Mouse (Mus musculus): Measurements from ENCODE around the gene Hs6st3. TPM values are rescaled to one million over a fixed set of nuclear protein-coding genes. Genes with fewer than 3 reads are reported as not detected.

Gene Hs6st3
- total RNA-seq, 2 experiments from 2014 or later, result 49.8 to 58.4 TPM

DNA sequence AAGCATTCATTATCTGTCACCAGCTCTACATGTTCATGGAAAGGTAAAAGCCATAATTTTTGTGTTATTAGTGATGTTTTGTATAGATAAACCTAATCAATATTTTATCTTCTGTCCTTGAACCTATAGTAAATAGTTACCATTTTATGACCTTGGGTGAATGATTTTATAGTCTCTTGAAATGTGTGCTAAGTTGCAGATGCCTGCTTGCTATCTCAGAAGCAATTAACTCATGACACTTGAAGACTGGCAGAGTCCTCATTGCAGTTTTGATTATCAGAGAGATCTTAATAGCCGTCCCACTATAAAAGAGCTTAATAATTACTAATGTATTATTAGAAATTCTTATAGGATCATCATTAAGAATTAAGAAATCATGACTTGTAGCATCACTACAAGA, 491.0 kb downstream of the Hs6st3 start:
- DNase-seq (ENCODE audit: low spot score in 2 of 2), result no peak

DNA sequence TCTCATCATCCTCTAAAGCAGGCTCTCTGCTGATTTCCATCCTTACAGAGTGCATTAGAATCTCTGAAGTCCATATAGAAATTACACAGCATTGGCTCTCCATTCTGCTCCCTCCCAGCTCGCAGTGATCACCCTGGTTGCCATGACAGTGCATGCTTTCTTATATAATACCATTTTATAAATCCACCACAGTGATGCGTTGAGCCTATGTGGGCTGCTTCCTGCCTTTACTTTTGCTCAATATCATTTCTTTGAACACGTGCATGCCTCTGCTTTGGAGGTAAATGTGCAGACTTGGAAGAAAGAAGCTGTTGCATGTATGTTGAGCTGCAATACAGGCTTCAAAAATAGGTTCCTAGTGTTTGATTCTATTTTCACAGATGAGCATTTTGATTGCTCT, 494.9 kb downstream of the Hs6st3 start:
- peak in 1 of 2 experiments; percentile 23 for DNase-seq (ENCODE audit: low spot score in 2 of 2)

DNA sequence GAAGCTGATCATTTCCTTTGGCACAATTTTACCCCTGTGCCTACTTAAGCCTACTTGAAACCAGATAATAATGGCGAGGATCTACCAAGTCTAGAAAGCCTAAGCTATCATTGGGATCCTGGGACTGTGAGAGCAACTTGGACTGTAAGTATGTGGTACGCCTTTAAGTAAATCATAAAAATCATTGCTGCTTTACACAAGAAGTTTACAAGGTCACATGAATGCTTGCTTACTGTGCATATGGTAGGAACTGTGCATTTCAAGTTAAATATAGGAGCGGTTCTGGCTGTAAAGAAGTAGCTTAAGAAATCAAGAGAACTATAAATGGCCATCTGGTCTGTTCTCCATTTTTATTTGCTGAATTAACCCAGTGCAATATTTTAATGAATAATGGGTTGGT, 495.5 kb downstream of the Hs6st3 start:
- no peak for DNase-seq (ENCODE audit: low spot score in 2 of 2)

DNA sequence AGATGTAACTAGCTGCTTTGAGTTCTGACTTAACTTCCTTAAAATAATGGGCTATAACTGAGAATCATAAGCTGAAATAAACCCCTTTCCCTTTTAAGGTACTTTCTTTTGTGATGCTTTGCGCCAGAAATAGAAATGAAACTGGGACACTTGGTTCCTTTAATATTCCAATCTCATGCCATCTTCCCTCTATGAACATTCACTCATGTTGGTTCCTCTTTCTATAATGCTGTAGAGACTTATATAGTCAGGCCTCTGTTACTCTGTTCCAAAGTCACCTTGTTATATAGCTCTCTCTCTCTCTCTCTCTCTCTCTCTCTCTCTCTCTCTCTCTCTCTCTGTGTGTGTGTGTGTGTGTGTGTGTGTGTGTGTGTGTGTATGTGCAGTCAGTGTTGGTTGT, 504.7 kb downstream of the Hs6st3 start:
- no peak for DNase-seq (ENCODE audit: low spot score in 2 of 2)

DNA sequence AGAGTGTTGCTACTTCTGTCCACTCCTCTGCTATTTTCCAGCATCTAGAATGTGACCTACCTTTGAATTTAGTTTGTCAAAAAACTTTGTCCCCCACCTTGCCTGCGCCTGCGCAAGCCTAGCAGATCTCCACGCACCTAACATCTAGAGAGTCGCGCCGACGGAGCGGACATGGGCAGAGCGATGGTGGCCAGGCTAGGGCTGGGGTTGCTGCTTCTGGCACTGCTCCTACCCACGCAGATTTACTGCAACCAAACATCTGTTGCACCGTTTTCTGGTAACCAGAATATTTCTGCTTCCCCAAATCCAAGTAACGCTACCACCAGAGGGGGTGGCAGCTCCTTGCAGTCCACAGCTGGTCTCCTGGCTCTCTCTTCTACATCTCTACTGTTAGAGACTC, 505.7 kb downstream of the Hs6st3 start:
- no peak for DNase-seq (ENCODE audit: low spot score in 2 of 2)

DNA sequence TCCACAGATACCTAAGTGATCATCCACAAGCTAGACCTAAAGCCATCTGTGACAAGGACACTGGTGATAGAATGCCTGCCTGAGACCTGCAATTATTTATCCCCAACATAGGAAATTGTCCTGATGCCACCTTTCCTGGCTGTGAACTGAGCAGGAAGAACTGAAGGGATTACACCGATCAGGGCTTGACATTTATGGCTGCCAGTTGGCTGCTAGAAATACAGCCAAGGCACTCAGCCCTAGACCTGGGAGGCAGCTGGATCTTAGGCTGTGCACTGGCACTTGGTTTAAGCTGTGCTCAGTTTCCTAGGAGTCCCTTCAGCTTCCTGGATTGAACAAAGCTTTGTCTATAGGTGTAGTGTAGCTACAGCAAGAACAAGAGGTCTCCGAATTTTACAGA, 518.8 kb downstream of the Hs6st3 start:
- no peak for DNase-seq (ENCODE audit: low spot score in 2 of 2)

DNA sequence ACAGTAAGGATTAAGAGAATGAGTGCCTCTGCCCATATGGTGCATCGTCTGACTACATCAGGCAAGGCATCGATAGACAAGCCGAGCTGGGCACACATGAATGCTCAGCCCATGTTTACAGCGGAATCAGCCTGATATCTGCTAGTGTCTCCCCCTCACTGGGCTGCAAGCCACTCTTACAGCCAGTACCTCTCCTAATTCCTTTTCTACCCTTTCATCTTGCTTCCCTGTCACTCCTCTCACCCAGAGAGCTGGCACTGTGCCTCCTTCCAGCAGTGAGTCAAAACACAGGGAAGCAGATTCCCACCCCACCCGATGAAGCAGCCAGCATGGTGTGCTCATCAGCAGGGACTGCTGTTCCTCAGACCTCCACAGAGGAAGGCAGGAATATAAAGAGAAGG, 527.6 kb downstream of the Hs6st3 start:
- DNase-seq (ENCODE audit: low spot score in 2 of 2), result peak; percentile 69 to 76

DNA sequence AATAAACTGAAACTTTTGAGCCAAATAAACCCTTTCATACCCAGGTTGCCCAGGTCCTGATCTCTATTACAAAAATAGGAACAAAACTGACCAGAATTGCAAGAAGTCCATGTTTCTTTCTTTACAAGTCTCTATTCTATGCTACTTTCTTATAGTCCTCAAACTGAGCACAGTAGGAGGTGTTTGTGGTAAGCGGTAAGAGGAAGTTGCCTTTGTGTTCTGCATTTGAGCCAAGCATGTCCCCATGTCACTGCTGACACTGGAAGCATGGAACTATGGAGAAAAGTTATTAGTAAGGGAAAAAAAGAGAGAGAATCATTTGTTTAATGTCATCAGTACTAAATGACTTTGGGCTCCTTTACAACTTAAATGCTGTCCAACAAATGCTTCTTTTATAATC, 529.3 kb downstream of the Hs6st3 start:
- DNase-seq (ENCODE audit: low spot score in 2 of 2), result no peak

DNA sequence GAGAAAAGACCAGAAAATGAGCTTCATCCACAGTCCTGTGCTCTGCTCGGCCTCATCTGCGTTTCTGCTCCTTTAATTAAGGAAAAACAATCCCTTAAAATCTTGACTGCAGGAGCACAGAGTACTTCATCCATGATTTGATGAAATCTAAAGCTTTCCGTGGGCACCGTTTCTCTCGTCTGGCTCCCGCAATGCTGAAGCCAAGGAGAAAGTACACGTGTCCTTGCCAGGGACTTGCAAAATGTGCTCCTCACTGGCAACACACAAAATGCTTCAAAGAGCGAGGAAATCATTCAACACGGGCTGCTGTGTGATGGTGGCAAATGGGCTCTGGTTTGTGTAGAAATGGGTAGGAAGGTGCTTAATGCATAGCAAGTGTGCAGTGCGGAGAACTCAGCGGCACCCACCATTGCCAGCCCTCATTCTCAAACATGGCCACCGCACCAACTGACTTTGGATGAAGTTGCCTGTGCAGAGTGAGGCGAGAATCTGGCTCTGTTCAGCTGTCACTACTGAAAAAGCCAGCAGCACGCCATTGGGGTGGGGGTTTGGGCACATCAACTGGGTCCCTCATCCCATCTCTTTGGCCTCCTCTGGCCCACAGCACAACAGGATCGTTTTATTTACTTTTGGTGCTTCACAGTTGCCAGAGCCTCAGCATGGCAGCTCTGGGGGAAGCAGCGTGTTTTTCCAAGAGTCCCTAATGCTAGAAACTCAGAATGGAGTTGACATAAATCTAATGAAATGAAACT, 532.9 kb downstream of the Hs6st3 start:
- DNase-seq (ENCODE audit: low spot score in 2 of 2), result peak; percentile 11 to 25

DNA sequence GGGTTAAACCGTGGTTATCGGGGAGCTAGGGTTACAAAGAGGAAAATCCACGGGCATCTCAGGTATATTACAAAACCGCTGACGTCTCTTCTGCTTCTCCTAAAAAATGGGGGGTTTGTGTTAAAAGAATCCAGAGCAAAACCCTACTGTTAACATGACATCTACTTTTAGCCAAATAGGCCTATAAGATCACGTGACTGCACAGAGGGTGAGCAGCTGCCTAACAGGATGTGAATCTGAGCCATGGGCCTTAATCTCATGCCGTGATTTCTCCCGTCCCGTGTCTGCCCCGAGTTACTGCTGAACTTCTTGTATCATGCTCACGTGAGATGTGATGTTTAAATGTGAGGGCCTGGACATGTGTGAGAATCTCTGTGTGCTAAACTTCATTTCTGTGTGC, 540.4 kb downstream of the Hs6st3 start:
- no peak for DNase-seq (ENCODE audit: low spot score in 2 of 2)

DNA sequence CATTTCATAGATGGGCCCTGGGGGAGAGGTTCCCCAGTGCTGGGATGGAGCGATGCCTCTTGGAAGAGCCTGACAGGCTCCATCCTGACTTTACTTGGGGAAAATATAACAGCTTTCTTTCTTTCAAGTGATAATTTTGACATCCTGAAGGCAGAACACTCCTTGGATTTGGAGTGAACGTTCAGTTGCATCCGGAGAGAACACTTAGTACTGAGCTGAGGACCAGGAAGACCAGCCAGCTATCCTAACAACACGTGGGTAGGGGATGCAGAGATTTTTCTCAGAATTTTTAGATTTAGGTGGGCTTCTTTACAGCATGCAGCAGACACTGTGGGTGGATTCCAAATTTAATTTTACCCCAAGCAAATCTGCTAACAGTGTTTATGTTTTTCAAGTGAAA, 541.9 kb downstream of the Hs6st3 start:
- no peak for DNase-seq (ENCODE audit: low spot score in 2 of 2)

DNA sequence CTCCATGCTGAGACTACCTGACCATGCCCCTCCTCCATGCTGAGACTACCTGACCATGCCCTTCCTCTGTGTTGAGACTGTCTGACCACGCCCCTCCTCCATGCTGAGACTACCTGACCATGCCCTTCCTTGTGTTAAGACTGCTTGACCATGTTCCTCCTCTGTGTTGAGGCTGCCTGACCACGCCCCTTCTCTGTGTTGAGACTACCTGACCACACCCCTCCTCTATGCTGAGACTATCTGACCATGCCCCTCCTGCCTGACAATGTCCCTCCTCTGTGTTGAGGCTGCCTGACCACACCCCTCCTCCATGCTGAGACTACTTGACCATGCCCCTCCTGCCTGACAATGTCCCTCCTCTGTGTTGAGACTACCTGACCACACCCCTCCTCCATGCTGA, 549.7 kb downstream of the Hs6st3 start:
- DNase-seq (ENCODE audit: low spot score in 2 of 2), result no peak

DNA sequence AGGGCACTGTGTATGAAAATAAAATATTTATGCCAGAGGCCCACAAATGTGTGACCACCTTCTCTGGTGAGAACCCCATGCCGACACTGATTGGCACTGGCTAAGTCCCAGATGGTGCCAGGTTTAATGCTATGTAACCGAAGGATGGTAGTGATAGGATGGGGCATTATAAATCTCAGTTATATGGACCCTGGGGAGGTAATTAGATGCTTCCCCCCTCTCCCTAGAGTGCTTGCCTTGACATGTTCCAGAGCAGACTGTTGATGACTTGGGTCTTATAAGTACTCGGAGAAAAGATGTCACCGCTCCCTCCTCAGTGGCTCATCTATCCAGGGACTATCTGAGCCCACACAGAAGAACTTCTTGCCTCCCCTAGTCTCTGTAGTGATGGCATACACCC, 561.8 kb downstream of the Hs6st3 start:
- DNase-seq (ENCODE audit: low spot score in 2 of 2), result no peak

DNA sequence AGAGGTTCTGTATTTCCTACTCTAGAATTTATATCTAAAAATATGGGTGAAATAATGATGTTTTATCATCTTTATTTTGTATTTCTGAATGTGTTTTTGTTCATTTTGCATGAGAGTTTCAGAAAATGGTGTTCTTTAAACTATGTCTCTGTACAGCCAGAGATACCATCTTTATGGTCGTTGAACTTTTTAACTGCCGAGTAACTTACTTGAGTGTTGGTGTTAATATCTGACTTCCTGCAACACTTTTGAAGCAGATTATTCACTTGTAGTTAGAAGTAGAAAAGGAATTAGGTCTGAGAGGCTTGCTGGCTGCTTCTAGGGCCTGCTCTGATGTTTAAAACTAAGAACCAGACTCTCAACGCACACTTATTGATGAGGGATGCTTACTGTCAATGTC, 576.6 kb downstream of the Hs6st3 start:
- DNase-seq (ENCODE audit: low spot score in 2 of 2), result no peak

DNA sequence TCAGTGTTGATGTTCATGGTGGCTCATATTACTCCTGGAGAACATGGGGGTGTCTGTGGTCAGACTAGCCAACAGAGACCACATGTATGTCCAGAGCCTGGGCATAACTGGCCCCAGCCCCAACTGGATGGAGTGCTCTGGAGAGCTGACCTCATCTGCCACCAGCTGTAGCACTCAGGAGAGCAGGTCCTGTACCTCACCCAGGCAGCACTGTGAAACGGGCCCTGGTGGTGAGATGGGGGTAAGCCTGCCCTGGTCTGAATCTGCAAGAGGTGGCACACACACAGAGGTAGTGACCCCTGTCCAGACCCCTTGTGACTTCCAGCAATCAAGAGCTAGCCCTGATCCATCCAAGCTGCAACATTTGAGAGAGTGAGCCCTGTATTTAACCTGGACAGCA, 579.2 kb downstream of the Hs6st3 start:
- DNase-seq (ENCODE audit: low spot score in 2 of 2), result no peak

DNA sequence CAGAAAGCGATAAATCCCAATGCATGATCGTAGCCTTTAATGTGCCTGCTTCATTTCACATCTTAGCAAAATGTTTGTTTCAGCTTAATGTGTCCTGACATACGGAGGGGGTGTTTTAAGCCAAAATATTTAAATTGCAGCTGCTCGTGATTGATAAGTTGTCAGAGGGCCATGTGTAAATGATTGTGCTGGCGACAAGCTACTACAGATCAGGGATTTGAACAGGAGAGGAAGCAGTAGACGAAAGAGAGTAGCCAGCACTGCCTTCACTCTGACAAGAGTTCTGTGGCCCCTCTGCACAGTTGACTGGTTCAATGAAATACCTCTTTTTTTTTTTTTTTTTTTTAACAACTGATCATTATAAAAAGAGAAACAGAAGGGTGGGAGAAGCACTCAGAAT, 587.0 kb downstream of the Hs6st3 start:
- DNase-seq (ENCODE audit: low spot score in 2 of 2), result no peak

DNA sequence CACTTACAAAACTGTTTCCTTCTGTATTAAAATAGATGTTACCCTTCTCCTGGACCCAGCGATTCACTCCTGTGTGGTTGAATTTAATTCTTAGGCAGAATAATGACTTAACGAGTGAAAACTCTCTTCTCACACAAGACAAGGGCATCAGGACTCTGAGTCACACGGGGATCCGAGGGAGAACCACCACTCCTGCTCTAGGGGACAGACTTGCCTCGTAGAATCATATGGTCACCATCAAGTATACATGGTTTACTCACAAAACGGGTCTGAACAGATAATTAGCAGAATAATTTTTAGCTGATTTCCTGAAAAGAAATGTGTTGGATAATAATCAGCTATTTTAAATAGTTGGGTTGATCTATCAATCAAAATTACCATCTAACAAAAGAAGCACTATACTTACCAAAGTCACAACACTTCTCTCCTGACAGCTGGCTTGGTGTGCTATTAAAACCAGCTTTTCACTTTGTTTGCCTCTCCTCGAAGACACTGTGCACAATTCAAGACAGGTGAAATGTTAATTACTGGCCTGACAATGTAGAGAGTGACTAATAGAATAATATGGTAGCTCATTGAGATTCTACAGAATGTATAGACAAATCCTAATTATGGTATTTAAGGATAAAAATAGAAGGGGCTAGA, 593.4 kb downstream of the Hs6st3 start:
- DNase-seq (ENCODE audit: low spot score in 2 of 2), result no peak

DNA sequence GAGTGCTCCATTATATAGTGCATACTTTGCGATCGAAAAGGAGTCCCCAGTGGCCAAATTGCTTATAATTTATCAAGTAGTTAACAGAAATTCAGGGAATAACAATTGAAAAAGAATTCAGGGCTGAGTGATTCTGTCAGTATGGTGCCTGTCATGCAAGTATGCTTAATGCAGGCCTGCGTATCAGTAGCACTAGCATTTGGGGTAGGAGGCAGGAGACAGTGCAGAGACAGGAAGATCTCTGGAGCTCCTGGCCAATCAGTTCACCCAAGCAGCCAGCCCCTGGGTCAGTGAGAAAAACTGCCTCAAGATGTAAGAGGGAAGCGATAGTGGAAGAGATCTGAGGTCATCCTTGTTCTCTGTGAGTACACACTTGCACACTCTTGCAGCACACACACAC, 594.1 kb downstream of the Hs6st3 start:
- no peak for DNase-seq (ENCODE audit: low spot score in 2 of 2)

DNA sequence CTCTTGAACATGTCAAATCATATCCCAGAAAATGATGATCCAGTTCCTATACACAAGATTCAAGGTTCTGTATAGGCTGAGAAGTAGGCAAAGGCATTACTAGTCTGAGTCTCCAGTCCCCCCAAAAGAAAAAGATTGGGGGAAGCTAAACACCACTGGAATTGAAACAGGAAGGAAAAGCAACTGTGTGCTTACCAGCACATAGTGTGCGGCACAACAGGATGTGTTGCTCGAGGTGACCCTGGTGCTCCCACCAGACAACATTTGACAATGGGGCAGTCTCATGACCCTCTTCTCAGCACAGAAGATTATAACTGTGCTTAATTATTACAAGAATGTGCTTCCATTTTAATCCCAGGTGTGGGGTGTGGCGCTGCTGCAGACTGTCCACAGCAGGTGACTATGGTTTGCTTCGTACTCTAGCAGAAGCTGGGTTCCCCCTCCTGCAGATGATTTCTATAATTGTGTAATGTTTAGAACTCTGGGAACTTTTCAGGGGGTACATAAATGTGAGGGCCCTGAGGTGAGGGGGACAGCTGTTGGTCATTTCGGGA, 599.3 kb downstream of the Hs6st3 start:
- no peak for DNase-seq (ENCODE audit: low spot score in 2 of 2)

DNA sequence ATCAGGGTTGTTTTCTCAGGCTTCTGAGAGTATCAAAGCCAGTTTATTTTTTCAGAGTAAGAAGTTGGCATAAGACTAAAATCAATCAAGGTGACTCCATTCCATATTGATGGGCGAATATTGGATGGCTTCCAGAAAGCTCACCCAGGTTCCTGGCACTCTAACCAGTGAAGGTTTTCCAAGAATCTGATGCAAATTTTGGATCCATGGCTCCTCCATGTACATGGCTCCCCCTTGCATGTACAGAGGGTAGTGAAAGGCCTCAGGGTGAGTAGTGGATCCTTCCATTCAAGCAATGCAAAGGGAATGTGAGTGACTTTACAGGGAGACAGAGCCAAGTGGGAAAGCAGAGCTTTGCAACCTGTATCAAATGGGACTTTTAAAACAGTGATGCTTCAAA, 603.6 kb downstream of the Hs6st3 start:
- no peak for DNase-seq (ENCODE audit: low spot score in 2 of 2)

DNA sequence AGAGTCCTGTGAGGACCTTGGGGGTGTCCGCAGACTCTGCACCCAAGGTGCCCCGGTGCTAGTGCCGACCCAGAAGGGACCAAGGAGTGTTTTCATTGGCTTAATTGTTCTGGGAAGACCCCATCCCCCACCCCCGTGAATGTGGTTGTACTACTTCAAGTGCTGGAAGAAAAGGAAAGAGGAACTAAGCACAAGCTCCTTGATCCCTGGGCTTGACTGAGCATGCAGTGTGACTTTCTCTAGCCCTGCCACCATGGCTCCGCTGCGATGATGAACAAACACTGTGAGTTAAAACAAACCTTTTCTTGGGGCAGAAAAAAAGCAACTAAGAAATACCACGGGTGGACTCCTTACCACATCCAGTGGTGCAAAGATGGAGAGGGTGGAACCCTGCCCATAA, 623.2 kb downstream of the Hs6st3 start:
- DNase-seq (ENCODE audit: low spot score in 2 of 2), result no peak

DNA sequence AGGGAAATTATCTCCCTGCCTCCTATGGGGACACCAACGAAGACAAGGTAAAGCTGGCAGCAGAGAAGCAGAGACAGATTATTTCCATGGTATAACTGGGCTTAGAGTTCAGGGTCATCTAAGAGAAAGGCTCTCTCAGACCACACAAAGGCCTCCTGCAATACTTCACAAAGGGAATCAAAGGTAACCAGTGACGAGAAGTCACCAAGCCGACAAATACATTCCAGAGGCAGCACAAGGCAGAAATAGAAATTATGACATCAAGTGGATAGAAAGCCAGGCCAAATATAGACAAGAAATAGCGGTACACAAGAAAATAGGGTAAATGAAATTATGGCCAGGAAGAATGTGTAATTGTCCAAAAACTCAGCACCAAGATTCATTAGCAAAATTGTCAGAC, 633.9 kb downstream of the Hs6st3 start:
- DNase-seq (ENCODE audit: low spot score in 2 of 2), result no peak

DNA sequence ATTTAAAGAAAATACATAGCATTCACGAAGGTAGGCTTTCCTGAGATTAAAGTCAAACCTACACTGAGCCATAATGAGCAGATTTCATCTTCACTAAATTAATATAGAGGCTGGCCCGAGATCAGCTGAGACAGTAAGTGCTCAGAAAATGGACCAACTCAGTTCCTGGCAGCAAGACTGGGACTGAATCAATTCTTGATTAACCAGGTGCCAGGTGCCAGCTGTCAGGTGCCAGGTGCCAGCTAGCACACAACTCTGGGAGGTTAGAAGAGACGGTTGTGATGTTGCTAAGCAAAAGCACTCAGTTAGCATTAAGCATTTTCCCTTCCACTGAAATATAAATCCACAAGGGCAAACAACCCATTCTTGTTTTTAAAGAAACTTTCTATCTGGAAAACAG, 638.1 kb downstream of the Hs6st3 start:
- no peak for DNase-seq (ENCODE audit: low spot score in 2 of 2)
